Mouse (Mus musculus): Measurements from ENCODE around the gene Sumo2.

DNA sequence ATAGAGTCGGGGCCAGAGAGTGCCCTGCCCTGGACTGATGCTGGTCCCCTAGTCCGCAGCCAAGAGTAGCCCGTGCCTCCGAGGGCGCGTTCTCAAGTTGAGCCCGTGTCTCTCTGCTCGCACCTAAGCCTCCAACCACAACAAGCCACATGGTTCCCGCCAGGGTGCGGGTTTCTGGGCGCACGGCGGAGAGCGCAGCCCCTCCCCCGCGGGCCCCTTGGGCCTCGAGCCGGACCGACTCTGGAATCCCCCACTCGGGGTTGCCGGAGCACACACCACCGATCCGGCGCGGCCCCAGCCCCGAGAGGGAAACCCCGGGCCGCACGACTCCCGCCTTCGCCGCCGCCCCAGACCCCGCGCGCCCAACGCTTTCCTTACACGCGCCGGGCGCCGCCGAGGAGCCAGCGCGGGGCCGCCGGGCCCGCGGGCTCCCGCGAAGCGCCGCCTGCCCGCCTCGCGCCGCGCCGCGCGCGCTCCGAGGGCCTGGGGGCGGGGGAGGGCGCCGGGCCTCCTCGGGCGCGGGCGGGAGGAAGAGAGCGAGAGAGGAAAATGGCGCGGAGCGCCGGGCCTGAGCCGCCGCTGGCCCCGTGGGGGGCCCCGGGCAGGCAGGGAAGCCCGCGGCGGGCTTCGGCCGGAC is 557 bp downstream of the Sumo2 start:
- TF ChIP-seq POLR2A (IDR thresholded peaks at IDR 0.05; ENCODE audit: borderline replicate concordance, control insufficient read depth, low read depth, low read length) (no peak), CTCF (IDR thresholded peaks at IDR 0.05; ENCODE audit: control insufficient read depth, insufficient read depth, low read length) (no peak)

Data from bone marrow, adult 2 months (tissue).